Mouse (Mus musculus): Measurements from ENCODE around the gene Mthfd1. TPM values are rescaled to one million over a fixed set of nuclear protein-coding genes. Genes with fewer than 3 reads are reported as not detected.

The Mthfd1 gene
- polyA plus RNA-seq, 1 experiment: not detected

GRCm38 (mm10) chr12:76285418-76285817 lies 30.3 kb downstream of the Mthfd1 start:
- no peak for TF ChIP-seq CTCF (IDR thresholded peaks at IDR 0.05; ENCODE audit: insufficient read depth, low read depth, low read length)
- TF ChIP-seq POLR2A (IDR thresholded peaks at IDR 0.05; ENCODE audit: insufficient read depth, low read depth, low read length): no peak
- WGBS: 72% methylated on average over 6 of the region's 6 CpGs
- H3K4me3 ChIP-seq (ENCODE audit: insufficient read depth, low read depth, low read length): no peak overlapping the region
- H3K4me1 ChIP-seq (ENCODE audit: control insufficient read depth, insufficient read depth, low read length): peaks cover 16% of the 10 kb centered on the region
- H3K27ac ChIP-seq (ENCODE audit: insufficient read depth, low read depth, low read length): no peak overlapping the region

DNA sequence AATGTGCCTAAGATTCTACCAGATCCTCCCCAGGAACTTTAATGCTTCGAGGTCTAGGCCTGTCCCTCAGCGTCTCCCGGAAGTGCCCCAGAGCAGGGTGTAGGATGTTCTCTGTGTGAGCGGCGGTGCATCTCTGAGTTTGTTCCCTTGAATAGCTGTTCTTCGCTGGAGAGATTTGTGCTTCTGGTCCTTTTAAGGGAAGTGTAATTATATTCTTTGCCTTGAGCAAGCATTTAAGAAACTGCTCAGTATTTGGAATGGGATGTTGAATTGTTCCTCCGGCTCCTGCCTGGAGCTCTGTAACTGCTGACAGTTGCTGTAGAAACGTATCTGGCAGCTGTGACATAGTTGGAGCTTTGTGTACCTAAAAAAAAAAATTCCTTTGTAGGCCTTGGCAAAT lies 32.9 kb downstream of the Mthfd1 start:
- Histone ChIP-seq H3K27ac (ENCODE audit: insufficient read depth, low read depth, low read length) (peak overlapping the region; percentile 37; the same call in 1 of the 2 replicates), H3K4me3 (ENCODE audit: insufficient read depth, low read depth, low read length) (no peak overlapping the region), H3K4me1 (ENCODE audit: control insufficient read depth, insufficient read depth, low read length) (peaks cover 9% of the 10 kb centered on the region)
- no peak for TF ChIP-seq CTCF (IDR thresholded peaks at IDR 0.05; ENCODE audit: insufficient read depth, low read depth, low read length)
- TF ChIP-seq POLR2A (IDR thresholded peaks at IDR 0.05; ENCODE audit: insufficient read depth, low read depth, low read length): no peak
- 18% methylated on average over 8 of the region's 8 CpGs for WGBS

DNA sequence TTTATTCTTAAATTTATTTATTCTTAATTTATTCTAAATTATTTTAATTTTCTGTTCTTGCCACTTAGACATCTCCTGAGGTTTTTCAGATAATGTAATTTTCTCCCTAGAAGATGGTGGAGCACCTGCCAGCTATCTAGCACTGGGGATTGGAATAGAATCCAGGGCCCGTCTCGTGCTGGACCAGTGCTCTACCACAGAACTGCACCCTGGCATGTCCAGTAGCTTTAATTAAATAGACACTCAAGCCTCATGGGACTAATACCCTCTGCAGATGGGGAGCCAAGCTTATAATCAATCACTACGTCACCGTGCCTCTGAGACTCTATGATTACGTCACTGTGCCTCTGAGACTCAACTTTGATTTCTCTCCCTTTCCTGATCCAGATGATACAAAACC lies 33.4 kb downstream of the Mthfd1 start:
- H3K4me3 ChIP-seq (ENCODE audit: insufficient read depth, low read depth, low read length): no peak overlapping the region
- peaks cover 9% of the 10 kb centered on the region for H3K4me1 ChIP-seq (ENCODE audit: control insufficient read depth, insufficient read depth, low read length)
- 51% methylated on average over 5 of the region's 5 CpGs for WGBS
- no peak for TF ChIP-seq POLR2A (IDR thresholded peaks at IDR 0.05; ENCODE audit: insufficient read depth, low read depth, low read length)
- TF ChIP-seq CTCF (IDR thresholded peaks at IDR 0.05; ENCODE audit: insufficient read depth, low read depth, low read length): no peak
- no peak overlapping the region for H3K27ac ChIP-seq (ENCODE audit: insufficient read depth, low read depth, low read length)

- H3K4me3 ChIP-seq (ENCODE audit: insufficient read depth, low read depth, low read length): no peak overlapping the region
- WGBS: 96% methylated on average over 12 of the region's 12 CpGs
- TF ChIP-seq POLR2A (IDR thresholded peaks at IDR 0.05; ENCODE audit: insufficient read depth, low read depth, low read length) (no peak), CTCF (IDR thresholded peaks at IDR 0.05; ENCODE audit: insufficient read depth, low read depth, low read length) (no peak)
- no peak overlapping the region for H3K27ac ChIP-seq (ENCODE audit: insufficient read depth, low read depth, low read length)
- peaks cover 9% of the 10 kb centered on the region for H3K4me1 ChIP-seq (ENCODE audit: control insufficient read depth, insufficient read depth, low read length)
These were observed 34.3 kb downstream of the Mthfd1 start for GRCm38 (mm10) chr12:76289428-76289827.

DNA sequence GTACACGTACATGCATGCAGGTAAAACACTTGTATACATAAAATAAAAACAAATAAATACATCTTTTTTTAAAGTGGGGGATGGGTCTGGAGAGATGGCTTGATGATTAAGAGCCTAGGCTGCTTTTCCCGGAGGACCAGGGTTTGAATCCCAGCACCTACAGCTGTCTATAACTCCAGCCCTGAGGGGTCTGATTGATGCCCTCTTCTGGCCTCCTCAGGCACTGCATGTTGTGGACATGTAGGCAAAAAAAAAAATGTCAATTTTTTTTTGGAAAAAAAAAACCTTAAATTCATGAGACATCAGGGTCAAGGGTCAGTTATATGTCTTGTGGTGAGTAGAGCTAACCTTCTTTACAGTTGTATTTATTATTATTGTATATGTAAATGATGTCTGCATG lies 35.2 kb downstream of the Mthfd1 start:
- TF ChIP-seq CTCF (IDR thresholded peaks at IDR 0.05; ENCODE audit: insufficient read depth, low read depth, low read length) (no peak), POLR2A (IDR thresholded peaks at IDR 0.05; ENCODE audit: insufficient read depth, low read depth, low read length) (no peak)
- 95% methylated on average over 2 of the region's 2 CpGs for WGBS
- H3K4me3 ChIP-seq (ENCODE audit: insufficient read depth, low read depth, low read length): no peak overlapping the region
- H3K4me1 ChIP-seq (ENCODE audit: control insufficient read depth, insufficient read depth, low read length): peaks cover 9% of the 10 kb centered on the region
- H3K27ac ChIP-seq (ENCODE audit: insufficient read depth, low read depth, low read length): no peak overlapping the region

DNA sequence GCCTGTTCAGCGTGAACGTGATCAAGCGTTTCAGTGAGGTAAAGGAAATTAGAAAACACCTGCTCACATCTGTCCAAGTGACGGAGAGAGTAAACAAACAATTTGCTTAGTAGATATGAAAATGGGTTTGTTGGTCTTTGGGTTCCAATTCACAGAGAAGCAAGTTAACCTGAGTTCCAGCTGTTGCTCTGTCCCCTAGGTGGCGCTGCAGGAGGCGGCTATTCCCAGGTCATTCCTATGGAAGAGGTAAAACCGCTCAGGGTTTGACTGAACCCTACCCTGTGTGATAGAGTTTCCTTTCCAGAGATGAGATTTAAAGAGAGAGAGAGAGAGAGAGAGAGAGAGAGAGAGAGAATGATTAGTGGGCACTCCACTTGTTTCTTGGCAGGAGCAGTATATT lies 38.1 kb downstream of the Mthfd1 start:
- WGBS: 52% methylated on average over 7 of the region's 7 CpGs
- Histone ChIP-seq H3K4me3 (ENCODE audit: insufficient read depth, low read depth, low read length) (no peak overlapping the region), H3K4me1 (ENCODE audit: control insufficient read depth, insufficient read depth, low read length) (peaks cover 7% of the 10 kb centered on the region), H3K27ac (ENCODE audit: insufficient read depth, low read depth, low read length) (no peak overlapping the region)
- TF ChIP-seq POLR2A (IDR thresholded peaks at IDR 0.05; ENCODE audit: insufficient read depth, low read depth, low read length) (no peak), CTCF (IDR thresholded peaks at IDR 0.05; ENCODE audit: insufficient read depth, low read depth, low read length) (no peak)

DNA sequence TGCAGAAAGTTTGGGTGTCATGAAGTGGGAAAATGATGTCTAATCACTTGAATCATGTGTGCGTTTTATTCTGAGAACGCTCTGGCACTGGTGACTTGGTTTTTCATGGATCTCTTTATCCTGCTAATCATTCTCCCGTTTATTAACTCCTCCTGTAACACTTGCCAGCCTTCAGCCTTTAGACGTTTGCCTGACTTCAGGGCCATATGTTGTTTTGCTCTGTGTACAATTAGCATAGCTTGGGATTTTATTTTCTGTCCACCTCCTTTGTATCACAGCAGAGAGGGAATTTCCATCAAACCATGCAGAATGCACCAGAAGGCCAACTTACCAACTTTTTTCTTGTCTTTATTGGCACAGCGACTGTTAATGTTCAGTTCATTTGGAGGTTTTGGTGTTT lies 42.7 kb downstream of the Mthfd1 start:
- WGBS: 65% methylated on average over 5 of the region's 5 CpGs
- no peak overlapping the region for H3K27ac ChIP-seq (ENCODE audit: insufficient read depth, low read depth, low read length)
- H3K4me3 ChIP-seq (ENCODE audit: insufficient read depth, low read depth, low read length): no peak overlapping the region
- H3K4me1 ChIP-seq (ENCODE audit: control insufficient read depth, insufficient read depth, low read length): no peaks in the 10 kb centered on the region; the same call in 1 of the 2 replicates
- TF ChIP-seq CTCF (IDR thresholded peaks at IDR 0.05; ENCODE audit: insufficient read depth, low read depth, low read length): no peak
- no peak for TF ChIP-seq POLR2A (IDR thresholded peaks at IDR 0.05; ENCODE audit: insufficient read depth, low read depth, low read length)

DNA sequence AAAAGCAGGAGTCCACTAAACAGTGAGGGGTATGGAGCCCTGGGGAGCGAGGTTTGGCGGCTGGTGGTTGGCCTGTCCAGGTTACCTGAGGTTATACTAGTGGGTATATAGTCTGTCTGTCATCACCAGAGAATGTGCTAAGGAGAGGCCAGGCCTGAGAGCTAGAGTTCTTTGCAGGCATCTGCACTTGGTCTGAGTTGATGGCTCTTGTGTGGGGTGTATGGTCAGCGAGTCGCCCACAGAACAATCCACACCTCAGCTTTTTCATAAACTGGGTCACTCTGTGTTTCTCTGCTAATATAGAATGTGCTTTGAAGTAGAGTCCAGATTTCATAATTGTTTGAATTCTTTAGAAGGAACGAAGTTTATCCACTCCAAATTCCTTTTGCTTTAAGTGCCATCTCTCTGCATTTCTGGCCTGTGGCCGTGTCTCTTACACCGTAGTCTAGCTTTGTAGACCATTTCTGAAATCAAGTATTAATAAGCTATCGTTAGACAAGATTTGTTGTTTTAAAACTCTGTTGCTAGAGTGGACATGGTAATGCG lies 44.3 kb downstream of the Mthfd1 start:
- TF ChIP-seq CTCF (IDR thresholded peaks at IDR 0.05; ENCODE audit: insufficient read depth, low read depth, low read length) (no peak), POLR2A (IDR thresholded peaks at IDR 0.05; ENCODE audit: insufficient read depth, low read depth, low read length) (no peak)

GRCm38 (mm10) chr12:76300367-76300766 lies 45.3 kb downstream of the Mthfd1 start:
- 80% methylated on average over 10 of the region's 10 CpGs for WGBS
- H3K4me3 ChIP-seq (ENCODE audit: insufficient read depth, low read depth, low read length): no peak overlapping the region
- no peak overlapping the region for H3K27ac ChIP-seq (ENCODE audit: insufficient read depth, low read depth, low read length)
- TF ChIP-seq POLR2A (IDR thresholded peaks at IDR 0.05; ENCODE audit: insufficient read depth, low read depth, low read length) (no peak), CTCF (IDR thresholded peaks at IDR 0.05; ENCODE audit: insufficient read depth, low read depth, low read length) (no peak)
- H3K4me1 ChIP-seq (ENCODE audit: control insufficient read depth, insufficient read depth, low read length): peaks cover 12% of the 10 kb centered on the region

More for the DNA sequence above, 44.3 kb downstream of the Mthfd1 start:
- 96% methylated on average over 9 of the region's 9 CpGs for WGBS
- H3K4me1 ChIP-seq (ENCODE audit: control insufficient read depth, insufficient read depth, low read length): peaks cover 9% of the 10 kb centered on the region
- H3K4me3 ChIP-seq (ENCODE audit: insufficient read depth, low read depth, low read length): no peak overlapping the region
- H3K27ac ChIP-seq (ENCODE audit: insufficient read depth, low read depth, low read length): no peak overlapping the region

DNA sequence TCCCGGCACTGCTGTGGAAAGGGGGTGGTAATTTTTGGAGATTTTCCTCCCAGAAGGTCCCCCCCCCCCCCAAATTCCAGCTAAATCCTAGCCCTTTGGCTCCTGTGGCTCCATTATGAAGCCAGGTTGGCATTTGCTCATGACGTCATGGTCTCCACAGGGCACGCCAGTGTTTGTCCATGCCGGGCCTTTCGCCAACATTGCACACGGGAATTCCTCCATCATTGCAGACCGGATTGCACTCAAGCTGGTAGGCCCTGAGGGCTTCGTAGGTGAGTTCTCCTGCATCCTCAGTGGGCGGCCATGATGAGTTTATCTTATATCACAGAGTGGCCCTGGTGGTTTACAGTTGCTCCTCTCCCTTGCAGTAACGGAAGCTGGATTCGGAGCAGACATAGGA lies 48.4 kb downstream of the Mthfd1 start:
- WGBS: 85% methylated on average over 11 of the region's 11 CpGs
- Histone ChIP-seq H3K4me1 (ENCODE audit: control insufficient read depth, insufficient read depth, low read length) (peaks cover 17% of the 10 kb centered on the region), H3K4me3 (ENCODE audit: insufficient read depth, low read depth, low read length) (no peak overlapping the region), H3K27ac (ENCODE audit: insufficient read depth, low read depth, low read length) (no peak overlapping the region)
- no peak for TF ChIP-seq CTCF (IDR thresholded peaks at IDR 0.05; ENCODE audit: insufficient read depth, low read depth, low read length)
- no peak for TF ChIP-seq POLR2A (IDR thresholded peaks at IDR 0.05; ENCODE audit: insufficient read depth, low read depth, low read length)
